Mouse (Mus musculus): ENCODE data around the gene Tmem179b. TPM values are rescaled to one million over a fixed set of nuclear protein-coding genes. Genes with fewer than 3 reads are reported as not detected.

Gene Tmem179b
- polyA plus RNA-seq (2014; fragmentation: Nextera tagmentation; extraction: Ambion mirVana): 92.6 and 96.6 TPM in 2 replicates

- peak within 1 kb of the TSS; percentile 76 for H3K4me3 ChIP-seq (ENCODE audit: low read depth, low read length)
- H3K4me2 ChIP-seq (ENCODE audit: low read length): peak within 1 kb of the TSS; percentile 98
- H3K27ac ChIP-seq (ENCODE audit: low read depth): peak within 1 kb of the TSS; percentile 99
- peak; percentile 92 for ATAC-seq (replicated peaks; ENCODE audit: low FRiP score, low TSS enrichment, low read depth)
- H3K4me1 ChIP-seq (replicated peaks; ENCODE audit: control insufficient read depth, insufficient read depth, low read length): peaks cover 27% of the 10 kb centered on the region
- no peaks in the 10 kb centered on the region for H3K27me3 ChIP-seq (replicated peaks; ENCODE audit: control insufficient read depth, insufficient read depth, low read length)
- under 1% methylated on average over 60 of the region's 68 CpGs for WGBS
- peak; percentile 99 for DNase-seq (ENCODE audit: low spot score)
- peaks cover 41% of the 10 kb centered on the region for H3K36me3 ChIP-seq (ENCODE audit: control insufficient read depth, insufficient read depth, low read length)
- H3K9me3 ChIP-seq (ENCODE audit: control insufficient read depth, low read length): no peaks in the 10 kb centered on the region
- H3K9ac ChIP-seq (ENCODE audit: low read length): peak within 1 kb of the TSS; percentile 90
These were observed at the start of gene Tmem179b for GRCm38 (mm10) chr19:8774086-8774835. Gene Tmem179b, minus strand, starts transcription at chr19:8774467.

GRCm38 (mm10) chr19:8822696-8823095 lies 48.4 kb upstream of the Tmem179b start:
- H3K9ac ChIP-seq (ENCODE audit: low read length): peak overlapping the region; percentile 14; the same call in 1 of the 2 replicates
- no peak for DNase-seq (ENCODE audit: low spot score)

GRCm38 (mm10) chr19:8821146-8821545 lies 46.9 kb upstream of the Tmem179b start:
- ATAC-seq (replicated peaks; ENCODE audit: low FRiP score, low TSS enrichment, low read depth) (no peak), DNase-seq (ENCODE audit: low spot score) (no peak)
- peak overlapping the region; percentile 94 for H3K9ac ChIP-seq (ENCODE audit: low read length)
- peaks cover 27% of the 10 kb centered on the region for H3K4me1 ChIP-seq (replicated peaks; ENCODE audit: control insufficient read depth, insufficient read depth, low read length)
- 0 out of 2 replicates have a peak overlapping the region, but pooled peaks have one; percentile 96 for H3K27ac ChIP-seq (ENCODE audit: low read depth)
- H3K4me2 ChIP-seq (ENCODE audit: low read length): peak overlapping the region; percentile 79
- no peaks in the 10 kb centered on the region for H3K27me3 ChIP-seq (replicated peaks; ENCODE audit: control insufficient read depth, insufficient read depth, low read length)
- WGBS: under 1% methylated on average over 7 of the region's 7 CpGs
- H3K36me3 ChIP-seq (ENCODE audit: control insufficient read depth, insufficient read depth, low read length): peaks cover 44% of the 10 kb centered on the region
- no peaks in the 10 kb centered on the region for H3K9me3 ChIP-seq (ENCODE audit: control insufficient read depth, low read length)
- H3K4me3 ChIP-seq (ENCODE audit: low read depth, low read length): peak overlapping the region; percentile 99

More at GRCm38 (mm10) chr19:8822696-8823095, 48.4 kb upstream of the Tmem179b start:
- Histone ChIP-seq H3K4me3 (ENCODE audit: low read depth, low read length) (0 out of 2 replicates have a peak overlapping the region, but pooled peaks have one; percentile 16), H3K9me3 (ENCODE audit: control insufficient read depth, low read length) (no peaks in the 10 kb centered on the region), H3K27ac (ENCODE audit: low read depth) (no peak overlapping the region), H3K4me1 (replicated peaks; ENCODE audit: control insufficient read depth, insufficient read depth, low read length) (peaks cover 16% of the 10 kb centered on the region), H3K27me3 (replicated peaks; ENCODE audit: control insufficient read depth, insufficient read depth, low read length) (no peaks in the 10 kb centered on the region), H3K4me2 (ENCODE audit: low read length) (peak overlapping the region; percentile 79), H3K36me3 (ENCODE audit: control insufficient read depth, insufficient read depth, low read length) (peaks cover 52% of the 10 kb centered on the region)
- ATAC-seq (replicated peaks; ENCODE audit: low FRiP score, low TSS enrichment, low read depth): no peak
- whole genome bisulfite sequencing: 73% methylated on average over 8 of the region's 8 CpGs

GRCm38 (mm10) chr19:8820424-8820956 lies 46.2 kb upstream of the Tmem179b start:
- no peaks in the 10 kb centered on the region for H3K27me3 ChIP-seq (replicated peaks; ENCODE audit: control insufficient read depth, insufficient read depth, low read length)
- peak overlapping the region; percentile 79 for H3K4me2 ChIP-seq (ENCODE audit: low read length)
- H3K27ac ChIP-seq (ENCODE audit: low read depth): peak overlapping the region; percentile 96
- peak overlapping the region; percentile 94 for H3K9ac ChIP-seq (ENCODE audit: low read length)
- peak overlapping the region; percentile 99 for H3K4me3 ChIP-seq (ENCODE audit: low read depth, low read length)
- DNase-seq (ENCODE audit: low spot score) (no peak), ATAC-seq (replicated peaks; ENCODE audit: low FRiP score, low TSS enrichment, low read depth) (peak; percentile 22)
- H3K36me3 ChIP-seq (ENCODE audit: control insufficient read depth, insufficient read depth, low read length): peaks cover 43% of the 10 kb centered on the region
- peaks cover 27% of the 10 kb centered on the region for H3K4me1 ChIP-seq (replicated peaks; ENCODE audit: control insufficient read depth, insufficient read depth, low read length)
- WGBS: under 1% methylated on average over 47 of the region's 48 CpGs
- no peaks in the 10 kb centered on the region for H3K9me3 ChIP-seq (ENCODE audit: control insufficient read depth, low read length)

GRCm38 (mm10) chr19:8819596-8820423 lies 45.5 kb upstream of the Tmem179b start, which contains the start of gene Hnrnpul2:
Gene Hnrnpul2, plus strand, starts transcription at chr19:8820010.
- ATAC-seq (replicated peaks; ENCODE audit: low FRiP score, low TSS enrichment, low read depth): peak; percentile 94
- Histone ChIP-seq H3K9ac (ENCODE audit: low read length) (peak within 1 kb of the TSS; percentile 94), H3K4me2 (ENCODE audit: low read length) (peak within 1 kb of the TSS; percentile 79), H3K9me3 (ENCODE audit: control insufficient read depth, low read length) (no peaks in the 10 kb centered on the region), H3K4me1 (replicated peaks; ENCODE audit: control insufficient read depth, insufficient read depth, low read length) (peaks cover 27% of the 10 kb centered on the region), H3K27ac (ENCODE audit: low read depth) (peak within 1 kb of the TSS; percentile 96), H3K4me3 (ENCODE audit: low read depth, low read length) (peak within 1 kb of the TSS; percentile 99), H3K27me3 (replicated peaks; ENCODE audit: control insufficient read depth, insufficient read depth, low read length) (no peaks in the 10 kb centered on the region), H3K36me3 (ENCODE audit: control insufficient read depth, insufficient read depth, low read length) (peaks cover 43% of the 10 kb centered on the region)
- peak; percentile 96 for DNase-seq (ENCODE audit: low spot score)
- under 1% methylated on average over 80 of the region's 83 CpGs for WGBS

GRCm38 (mm10) chr19:8818801-8819595 lies 44.7 kb upstream of the Tmem179b start, which contains the start of gene Ttc9c:
Gene Ttc9c, minus strand, starts transcription at chr19:8819333.
- H3K4me3 ChIP-seq (ENCODE audit: low read depth, low read length): peak within 1 kb of the TSS; percentile 99
- ATAC-seq (replicated peaks; ENCODE audit: low FRiP score, low TSS enrichment, low read depth) (peak; percentile 93), DNase-seq (ENCODE audit: low spot score) (peak; percentile 98)
- peak within 1 kb of the TSS; percentile 96 for H3K27ac ChIP-seq (ENCODE audit: low read depth)
- peak within 1 kb of the TSS; percentile 94 for H3K9ac ChIP-seq (ENCODE audit: low read length)
- under 1% methylated on average over 33 of the region's 33 CpGs for WGBS
- no peaks in the 10 kb centered on the region for H3K27me3 ChIP-seq (replicated peaks; ENCODE audit: control insufficient read depth, insufficient read depth, low read length)
- peak within 1 kb of the TSS; percentile 79 for H3K4me2 ChIP-seq (ENCODE audit: low read length)
- no peaks in the 10 kb centered on the region for H3K9me3 ChIP-seq (ENCODE audit: control insufficient read depth, low read length)
- peaks cover 27% of the 10 kb centered on the region for H3K4me1 ChIP-seq (replicated peaks; ENCODE audit: control insufficient read depth, insufficient read depth, low read length)
- H3K36me3 ChIP-seq (ENCODE audit: control insufficient read depth, insufficient read depth, low read length): peaks cover 42% of the 10 kb centered on the region

- H3K27ac ChIP-seq (ENCODE audit: low read depth): peak overlapping the region; percentile 96
- ATAC-seq (replicated peaks; ENCODE audit: low FRiP score, low TSS enrichment, low read depth): no peak
- no peaks in the 10 kb centered on the region for H3K9me3 ChIP-seq (ENCODE audit: control insufficient read depth, low read length)
- peaks cover 27% of the 10 kb centered on the region for H3K4me1 ChIP-seq (replicated peaks; ENCODE audit: control insufficient read depth, insufficient read depth, low read length)
- H3K4me2 ChIP-seq (ENCODE audit: low read length): peak overlapping the region; percentile 79
- H3K27me3 ChIP-seq (replicated peaks; ENCODE audit: control insufficient read depth, insufficient read depth, low read length): no peaks in the 10 kb centered on the region
- H3K36me3 ChIP-seq (ENCODE audit: control insufficient read depth, insufficient read depth, low read length): peaks cover 41% of the 10 kb centered on the region
- H3K9ac ChIP-seq (ENCODE audit: low read length): peak overlapping the region; percentile 75
- no peak for DNase-seq (ENCODE audit: low spot score)
- 20% methylated on average over 14 of the region's 14 CpGs for WGBS
- peak overlapping the region; percentile 99 for H3K4me3 ChIP-seq (ENCODE audit: low read depth, low read length)
These were observed 44.1 kb upstream of the Tmem179b start for GRCm38 (mm10) chr19:8818301-8818798.

Measured in intestine, embryonic 14.5 days (tissue).